Mouse (Mus musculus) hindbrain, postnatal 0 days (tissue): ENCODE measurements around the gene Gm28038. TPM values are rescaled to one million over a fixed set of nuclear protein-coding genes. Genes with fewer than 3 reads are reported as not detected.

Experiments used
- ATAC-seq: fragments of 200-750 bp; cut with Nextera tagmentation; 2 replicates; pipeline ENCODE4 v1.8.0; 2017; ENCODE audit warnings: mild to moderate bottlenecking, moderate TSS enrichment, moderate library complexity
- DNase-seq: peaks from one replicate; pipeline ENCODE4 v3.0.0-alpha.2; 2015; ENCODE audit warnings: low spot score
- H3K27ac ChIP-seq: fragments of 300-500 bp; sonication (generic); 2 replicates; pipeline ENCODE4 v1.5.1; 2014; ENCODE audit warnings: mild to moderate bottlenecking
- H3K27me3 ChIP-seq: fragments of 300-500 bp; sonication (generic); 2 replicates; pipeline ENCODE4 v1.6.1; 2014; ENCODE audit warnings: low read length, mixed read lengths; ENCODE audit not compliant: insufficient read depth
- H3K36me3 ChIP-seq: fragments of 300-500 bp; sonication (generic); 2 replicates; pipeline ENCODE4 v1.6.1; 2014; ENCODE audit warnings: low read length, mixed read lengths; ENCODE audit not compliant: insufficient read depth
- H3K4me1 ChIP-seq: fragments of 300-500 bp; sonication (generic); 2 replicates; pipeline ENCODE4 v1.6.1; 2014; ENCODE audit warnings: antibody characterized with exemption, low read length, mixed read lengths; ENCODE audit not compliant: insufficient read depth
- H3K4me2 ChIP-seq: fragments of 300-500 bp; sonication (generic); 2 replicates; pipeline ENCODE4 v1.6.1; 2014; ENCODE audit warnings: low read depth, mild to moderate bottlenecking, low read length, moderate library complexity, mixed read lengths
- H3K4me3 ChIP-seq: fragments of 300-500 bp; sonication (generic); 2 replicates; pipeline ENCODE4 v1.5.1; 2014; ENCODE audit warnings: low read length
- H3K9ac ChIP-seq: fragments of 300-500 bp; sonication (generic); replicated peaks from 2 replicates; pipeline ENCODE4 v1.6.1; 2014; ENCODE audit warnings: mild to moderate bottlenecking, low read length, moderate library complexity, mixed read lengths
- H3K9me3 ChIP-seq: fragments of 300-500 bp; sonication (generic); 2 replicates; pipeline ENCODE4 v1.6.1; 2016; ENCODE audit warnings: low read length, mixed read lengths
- CTCF ChIP-seq: IDR thresholded peaks from 2 replicates; pipeline ENCODE4 v1.5.1; 2016; ENCODE audit warnings: antibody characterized with exemption, control low read depth, low read depth
- WGBS: fragments of 180-500 bp; shearing (Covaris S2); extraction: QIAGEN DNeasy Blood & Tissue Kit; methylation state at CpG from one replicate; pipeline ENCODE4 v1.1.7; 2014; 5-methylcytosine and 5-hydroxymethylcytosine counted together
- polyA plus RNA-seq: library from polyadenylated mRNA; unstranded; fragments of >200 nt; fragmentation: Nextera tagmentation; extraction: Ambion mirVana; gene quantifications from 2 replicates; pipeline ENCODE4 v1.2.1, GENCODE M21; 2015
- total RNA-seq: library from RNA; depleted of rRNA; stranded (reverse); fragments of >200 nt; gene quantifications from 2 replicates; pipeline ENCODE4 v1.2.3, GENCODE M21; 2014; rRNA removed

Gm28038 gene
- not detected in 2 replicates for total RNA-seq
- polyA plus RNA-seq, result not detected in 2 replicates

DNA sequence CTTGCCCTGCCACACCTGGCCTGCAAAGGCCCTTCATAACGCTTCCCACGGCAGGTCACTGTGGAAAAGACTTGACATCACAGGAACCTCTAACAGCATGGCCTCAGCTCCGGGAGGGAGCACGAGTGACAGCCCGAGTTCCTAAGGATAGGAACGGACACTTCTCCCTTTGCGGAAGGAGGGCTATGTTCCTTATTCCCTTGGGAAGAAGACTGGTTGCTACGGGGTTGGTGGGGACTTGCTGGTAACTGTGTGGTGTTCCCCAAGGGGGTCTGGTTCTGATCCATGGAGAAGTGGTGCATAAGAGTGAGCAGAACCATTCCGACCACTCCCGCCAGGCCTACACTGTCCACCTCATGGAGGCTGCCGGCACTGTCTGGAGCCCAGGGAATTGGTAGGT lies at the start of gene Gm28038:
TSS of gene Gm28038 (plus strand) at position 301 of the 400 bp plus-strand sequence.
- Histone ChIP-seq H3K4me2 (no peak within 1 kb of the TSS), H3K9ac (no peak within 1 kb of the TSS), H3K36me3 (no peaks in the 10 kb centered on the region), H3K27ac (no peak within 1 kb of the TSS), H3K9me3 (no peaks in the 10 kb centered on the region), H3K27me3 (no peaks in the 10 kb centered on the region), H3K4me1 (0 out of 2 replicates have a peak, but pooled peaks cover 7% of the 10 kb centered on the region), H3K4me3 (no peak within 1 kb of the TSS)
- WGBS, result 94% methylated on average over 11 of the region's 11 CpGs
- no peak for TF ChIP-seq CTCF
- ATAC-seq (no peak), DNase-seq (no peak)

DNA sequence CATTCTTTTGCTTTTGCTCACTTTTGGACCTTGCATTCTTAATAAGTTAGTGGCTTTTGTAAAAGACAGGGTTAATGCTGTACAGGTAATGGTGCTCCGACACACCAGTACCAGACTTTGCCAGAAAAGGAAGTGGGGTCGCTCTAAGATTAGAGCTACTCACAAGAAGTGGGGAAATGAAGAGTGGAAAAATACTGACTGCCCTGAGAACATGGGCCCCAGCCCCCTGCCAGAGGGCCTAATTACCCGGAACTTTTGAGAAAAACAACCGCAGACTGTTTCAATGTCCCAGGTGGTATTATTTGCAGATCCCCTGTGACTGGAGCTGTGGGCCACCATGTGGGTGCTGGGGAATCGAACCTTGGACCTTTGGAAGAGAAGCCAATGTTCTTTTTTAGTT lies 45.2 kb upstream of the Gm28038 start:
- no peak overlapping the region for H3K9ac ChIP-seq
- ATAC-seq (no peak), DNase-seq (no peak)
- H3K9me3 ChIP-seq, result no peaks in the 10 kb centered on the region
- peaks cover 13% of the 10 kb centered on the region for H3K4me1 ChIP-seq
- peaks cover 6% of the 10 kb centered on the region for H3K36me3 ChIP-seq
- TF ChIP-seq CTCF, result no peak
- WGBS, result 84% methylated on average over 5 of the region's 5 CpGs
- no peak overlapping the region for H3K27ac ChIP-seq
- no peak overlapping the region for H3K4me2 ChIP-seq
- no peaks in the 10 kb centered on the region for H3K27me3 ChIP-seq
- no peak overlapping the region for H3K4me3 ChIP-seq

DNA sequence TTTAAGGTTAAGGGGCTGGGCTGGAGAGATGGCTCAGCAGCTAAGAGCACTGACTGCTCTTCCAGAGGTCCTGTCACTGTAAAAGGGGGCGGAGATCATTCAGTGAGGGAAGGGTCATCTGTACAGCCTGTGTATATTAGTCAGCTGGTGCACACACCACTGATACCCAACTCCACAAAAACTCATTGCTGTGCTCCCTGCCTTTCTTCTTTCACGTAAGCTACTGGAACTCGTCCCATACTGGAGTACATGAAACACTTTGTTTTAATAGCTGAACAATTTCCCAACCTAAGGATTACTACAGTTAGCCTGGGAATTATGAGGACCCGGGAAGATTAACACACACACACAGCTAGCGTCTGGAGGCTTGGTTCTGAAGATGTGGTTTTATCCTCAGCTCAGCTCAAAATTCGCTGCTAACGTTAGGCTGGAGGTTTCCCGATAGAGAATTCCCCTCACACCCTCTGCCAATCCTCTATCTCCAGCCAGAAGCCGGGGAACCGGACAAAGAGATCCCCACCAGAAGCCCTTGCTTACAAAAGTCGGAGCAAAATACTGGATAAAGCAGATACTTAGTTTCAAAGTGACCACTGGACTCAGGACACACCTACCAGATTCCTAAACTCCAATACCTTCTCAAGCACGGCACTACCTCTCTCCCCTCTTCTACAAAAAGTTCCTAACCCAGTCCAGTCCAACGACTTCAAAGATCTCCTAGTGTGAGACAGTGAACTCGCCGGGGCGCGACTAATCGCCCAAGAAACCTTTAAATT lies 44.2 kb upstream of the Gm28038 start:
- H3K36me3 ChIP-seq, result peaks cover 13% of the 10 kb centered on the region
- H3K9ac ChIP-seq, result peak overlapping the region; percentile 95
- no peak for TF ChIP-seq CTCF
- peak overlapping the region; percentile 93 for H3K27ac ChIP-seq
- ATAC-seq (no peak), DNase-seq (peak; percentile 13)
- peak overlapping the region; percentile 91 for H3K4me3 ChIP-seq
- H3K9me3 ChIP-seq, result no peaks in the 10 kb centered on the region
- no peaks in the 10 kb centered on the region for H3K27me3 ChIP-seq
- peak overlapping the region; percentile 69 for H3K4me2 ChIP-seq
- 3% methylated on average over 18 of the region's 18 CpGs for WGBS
- peaks cover 13% of the 10 kb centered on the region for H3K4me1 ChIP-seq

DNA sequence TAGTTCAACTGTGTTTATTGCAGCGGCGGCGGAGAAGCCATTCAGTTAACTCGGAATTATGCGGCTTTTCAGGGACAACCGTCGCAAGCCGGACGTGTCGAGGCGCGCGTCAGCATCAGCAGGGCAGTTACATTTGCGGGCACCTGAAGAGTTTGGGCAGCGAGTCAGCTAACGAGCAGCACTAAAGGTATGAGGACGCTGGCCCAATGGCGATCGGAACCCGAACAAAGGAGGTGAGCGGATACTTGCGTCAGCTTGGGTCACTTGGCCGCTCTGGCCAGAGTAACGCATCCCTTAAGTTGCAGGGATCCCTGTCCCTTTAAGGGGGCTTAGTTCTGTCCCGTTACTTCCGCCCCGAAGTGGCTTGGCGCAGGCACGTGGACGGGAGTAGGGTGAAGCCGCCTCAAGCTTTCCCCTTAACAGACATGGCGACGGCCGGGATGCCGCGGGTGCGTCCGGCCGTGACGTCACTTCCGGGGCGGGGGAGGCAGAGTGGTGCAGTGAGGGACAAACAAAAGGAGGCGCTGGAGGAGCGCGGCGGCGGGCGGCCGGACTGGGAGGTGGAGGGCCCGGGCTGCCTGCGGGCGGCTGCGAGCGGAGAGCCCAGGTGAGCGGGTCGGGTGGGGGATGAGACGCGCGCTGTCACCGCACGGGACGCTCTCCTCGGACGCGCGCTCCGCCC lies 43.5 kb upstream of the Gm28038 start, which contains the start of gene Lrrc8a:
TSS of gene Lrrc8a (plus strand) at position 517 of the 682 bp plus-strand sequence.
- peak; percentile 99 for DNase-seq

DNA sequence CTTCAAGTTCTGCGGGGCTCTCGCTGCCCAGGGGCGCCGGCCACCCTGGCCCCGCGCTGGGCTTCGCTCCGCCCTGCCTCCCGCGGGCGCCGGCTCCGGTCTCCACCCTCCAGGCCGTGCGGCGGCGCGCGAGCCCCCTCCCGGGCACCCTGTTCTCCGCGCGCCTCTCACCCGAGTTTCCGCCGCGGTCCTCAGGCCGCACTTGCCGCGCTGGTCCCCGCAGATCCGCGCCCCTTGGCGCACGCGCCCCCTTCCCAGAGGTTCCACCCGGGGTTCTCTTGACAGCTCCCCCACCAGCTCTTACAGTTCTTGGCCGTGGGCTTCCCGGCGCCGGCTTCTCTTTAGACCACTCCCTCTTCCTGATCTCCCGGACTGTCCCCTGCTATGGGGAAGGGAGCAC lies 43.0 kb upstream of the Gm28038 start:
- Histone ChIP-seq H3K9me3 (no peaks in the 10 kb centered on the region), H3K4me2 (peak overlapping the region; percentile 76), H3K27me3 (no peaks in the 10 kb centered on the region), H3K9ac (peak overlapping the region; percentile 95), H3K4me3 (peak overlapping the region; percentile 91), H3K36me3 (peaks cover 14% of the 10 kb centered on the region), H3K27ac (peak overlapping the region; percentile 93), H3K4me1 (peaks cover 13% of the 10 kb centered on the region)
- DNase-seq (peak; percentile 73), ATAC-seq (peak; percentile 89)
- TF ChIP-seq CTCF, result no peak
- under 1% methylated on average over 38 of the region's 42 CpGs for WGBS

More for the DNA sequence above, 43.5 kb upstream of the Gm28038 start, which contains the start of gene Lrrc8a:
- Histone ChIP-seq H3K36me3 (peaks cover 13% of the 10 kb centered on the region), H3K4me3 (peak within 1 kb of the TSS; percentile 91), H3K4me2 (peak within 1 kb of the TSS; percentile 76), H3K27ac (peak within 1 kb of the TSS; percentile 93), H3K4me1 (peaks cover 13% of the 10 kb centered on the region), H3K9ac (peak within 1 kb of the TSS; percentile 95), H3K27me3 (no peaks in the 10 kb centered on the region), H3K9me3 (no peaks in the 10 kb centered on the region)
- TF ChIP-seq CTCF, result peak; percentile 49
- peak; percentile 97 for ATAC-seq
- WGBS, result 0% methylated on average over 61 of the region's 67 CpGs

DNA sequence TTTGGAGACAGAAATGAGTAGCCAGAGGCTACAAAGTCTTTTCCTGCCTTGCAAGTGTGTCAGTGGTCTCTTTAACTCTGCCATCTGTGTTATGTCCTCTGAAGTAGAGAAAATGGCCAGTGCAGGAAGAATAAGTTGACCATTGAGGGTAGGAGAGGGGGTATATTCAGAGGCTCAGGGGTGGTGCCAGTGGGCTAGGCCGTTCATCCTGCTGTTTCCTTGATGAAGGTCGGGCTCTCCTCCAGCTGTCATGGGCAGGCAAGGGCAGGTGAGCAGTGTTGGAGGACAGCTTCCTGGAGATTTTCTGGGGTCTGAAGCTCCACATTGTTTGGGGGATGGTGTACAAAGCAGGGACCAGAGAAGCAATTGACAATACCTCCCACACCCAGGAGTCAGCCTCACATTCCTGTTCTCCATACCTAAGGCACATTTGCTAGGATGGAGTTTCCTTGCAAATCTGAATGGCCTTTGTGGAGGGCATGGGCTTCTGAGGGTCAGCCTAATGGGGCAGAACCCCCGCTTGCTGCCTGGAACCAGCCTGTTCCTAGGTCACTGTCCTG lies 41.9 kb upstream of the Gm28038 start:
- H3K36me3 ChIP-seq, result peaks cover 21% of the 10 kb centered on the region
- H3K4me3 ChIP-seq, result peak overlapping the region; percentile 91
- no peak for DNase-seq
- 64% methylated on average over 3 of the region's 3 CpGs for WGBS
- no peaks in the 10 kb centered on the region for H3K27me3 ChIP-seq
- no peak overlapping the region for H3K27ac ChIP-seq
- no peaks in the 10 kb centered on the region for H3K9me3 ChIP-seq
- H3K4me2 ChIP-seq, result peak overlapping the region; percentile 76
- TF ChIP-seq CTCF, result no peak
- no peak for ATAC-seq
- peak overlapping the region; percentile 95 for H3K9ac ChIP-seq
- H3K4me1 ChIP-seq, result peaks cover 13% of the 10 kb centered on the region
